Mouse (Mus musculus) hindbrain, embryonic 11.5 days (tissue): ENCODE results near the gene Sdr9c7. TPM values are rescaled to one million over a fixed set of nuclear protein-coding genes. Genes with fewer than 3 reads are reported as not detected.

Source experiments
- polyA plus RNA-seq: library from polyadenylated mRNA; unstranded; fragments of >200 nt; fragmentation: Nextera tagmentation; extraction: Ambion mirVana; gene quantifications from 2 replicates; pipeline ENCODE4 v1.2.1, GENCODE M21; 2014

The Sdr9c7 gene
- polyA plus RNA-seq, 1 experiment from 2014 or later = not detected

Other genes starting within 250 kb of the Sdr9c7 start
- gene Nemp1, start 231.6 kb upstream of the Sdr9c7 start, polyA plus RNA-seq = 8.6 and 9.3 TPM in 2 replicates
- gene Nab2, start 229.9 kb upstream of the Sdr9c7 start, polyA plus RNA-seq = 4.3 and 4.9 TPM in 2 replicates
- gene Myo1a, start 193.3 kb upstream of the Sdr9c7 start, polyA plus RNA-seq = 0.45 and 0.57 TPM in 2 replicates
- not detected in 2 replicates for gene Tac2, start 174.0 kb upstream of the Sdr9c7 start, polyA plus RNA-seq
- 7.2 and 9.3 TPM in 2 replicates for gene Zbtb39, start 159.0 kb upstream of the Sdr9c7 start, polyA plus RNA-seq
- gene Gpr182, start 146.8 kb upstream of the Sdr9c7 start, polyA plus RNA-seq = 0.25 and 0.63 TPM in 2 replicates
- gene Rdh1, start 138.8 kb upstream of the Sdr9c7 start, polyA plus RNA-seq = 0.05 TPM in 1 of 2 replicates, not detected in the other
- gene Rdh16f1, start 138.7 kb upstream of the Sdr9c7 start, polyA plus RNA-seq = not detected in 2 replicates
- gene Rdh9, start 122.1 kb upstream of the Sdr9c7 start, polyA plus RNA-seq = 0.06 TPM in 1 of 2 replicates, not detected in the other
- gene Rdh16, start 97.4 kb upstream of the Sdr9c7 start, polyA plus RNA-seq = 0.06 TPM in 1 of 2 replicates, not detected in the other
- gene Rdh19, start 48.6 kb upstream of the Sdr9c7 start, polyA plus RNA-seq = not detected in 2 replicates
- gene Rdh16f2, start 32.0 kb upstream of the Sdr9c7 start, polyA plus RNA-seq = not detected in 2 replicates
- not detected in 2 replicates for gene Rdh7, start 9.7 kb upstream of the Sdr9c7 start, polyA plus RNA-seq
- gene Hsd17b6, start 109.1 kb downstream of the Sdr9c7 start, polyA plus RNA-seq = not detected in 2 replicates
- gene Prim1, start 116.7 kb downstream of the Sdr9c7 start, polyA plus RNA-seq = 87.8 and 88.3 TPM in 2 replicates
- gene Naca, start 137.1 kb downstream of the Sdr9c7 start, polyA plus RNA-seq = 858 and 879 TPM in 2 replicates
- 590 and 626 TPM in 2 replicates for gene Ptges3, start 160.4 kb downstream of the Sdr9c7 start, polyA plus RNA-seq
- 2,416 and 2,461 TPM in 2 replicates for gene Atp5b, start 184.8 kb downstream of the Sdr9c7 start, polyA plus RNA-seq
- 20.0 and 37.6 TPM in 2 replicates for gene Baz2a, start 193.1 kb downstream of the Sdr9c7 start, polyA plus RNA-seq